Mouse (Mus musculus) kidney, postnatal 25 days (tissue): ENCODE measurements around the gene Pde4dip.
A peak's percentile ranks its signal among the peaks of the same experiment; 100 is the strongest.

ENCODE experiments used
- DNase-seq, 2 experiments: peaks; one replicate each; pipeline ENCODE4 v3.0.0; 2021; ENCODE audit warnings: mixed read lengths in 2 of 2

The Pde4dip gene

GRCm38 (mm10) chr3:97844163-97844820 lies 44.2 kb downstream of the Pde4dip start:
- no peak for DNase-seq

GRCm38 (mm10) chr3:97842641-97843040 lies 45.9 kb downstream of the Pde4dip start:
- DNase-seq = no peak

- DNase-seq = peak in 1 of 2 experiments; percentile 16
Observed at GRCm38 (mm10) chr3:97840439-97840838, 48.1 kb downstream of the Pde4dip start.

GRCm38 (mm10) chr3:97835888-97836287 lies 52.6 kb downstream of the Pde4dip start:
- no peak for DNase-seq

GRCm38 (mm10) chr3:97834625-97835024 lies 53.9 kb downstream of the Pde4dip start:
- DNase-seq = no peak

- DNase-seq = no peak
Observed at GRCm38 (mm10) chr3:97831564-97832320, 56.8 kb downstream of the Pde4dip start.

- DNase-seq = no peak
Observed at GRCm38 (mm10) chr3:97830622-97831021, 57.9 kb downstream of the Pde4dip start.

GRCm38 (mm10) chr3:97830122-97830521 lies 58.4 kb downstream of the Pde4dip start:
- DNase-seq = no peak

GRCm38 (mm10) chr3:97828286-97828685 lies 60.2 kb downstream of the Pde4dip start:
- no peak for DNase-seq

- DNase-seq = no peak
Observed at GRCm38 (mm10) chr3:97825246-97825645, 63.3 kb downstream of the Pde4dip start.

GRCm38 (mm10) chr3:97824744-97825143 lies 63.8 kb downstream of the Pde4dip start:
- peak in 1 of 2 experiments; percentile 12 for DNase-seq

- DNase-seq = peak; percentile 36 to 67
Observed at GRCm38 (mm10) chr3:97824011-97824711, 64.3 kb downstream of the Pde4dip start.

GRCm38 (mm10) chr3:97823438-97823837 lies 65.1 kb downstream of the Pde4dip start:
- no peak for DNase-seq

GRCm38 (mm10) chr3:97819050-97819449 lies 69.5 kb downstream of the Pde4dip start:
- no peak for DNase-seq

GRCm38 (mm10) chr3:97818383-97818982 lies 70.0 kb downstream of the Pde4dip start:
- peak in 1 of 2 experiments; percentile 30 for DNase-seq

GRCm38 (mm10) chr3:97811651-97812399 lies 76.7 kb downstream of the Pde4dip start:
- DNase-seq = peak; percentile 24 to 78

- DNase-seq = no peak
Observed at GRCm38 (mm10) chr3:97811158-97811557, 77.3 kb downstream of the Pde4dip start.

- peak in 1 of 2 experiments; percentile 11 for DNase-seq
Observed at GRCm38 (mm10) chr3:97810334-97810733, 78.2 kb downstream of the Pde4dip start.

- DNase-seq = no peak
Observed at GRCm38 (mm10) chr3:97805559-97805958, 82.9 kb downstream of the Pde4dip start.

- DNase-seq = peak; percentile 13 to 58
Observed at GRCm38 (mm10) chr3:97803675-97804074, 84.8 kb downstream of the Pde4dip start.

- DNase-seq = no peak
Observed at GRCm38 (mm10) chr3:97802927-97803326, 85.6 kb downstream of the Pde4dip start.

- DNase-seq = peak in 1 of 2 experiments; percentile 50
Observed at GRCm38 (mm10) chr3:97802297-97802696, 86.2 kb downstream of the Pde4dip start.
